Mouse (Mus musculus): Measurements from ENCODE around the gene Gadd45a.

DNA sequence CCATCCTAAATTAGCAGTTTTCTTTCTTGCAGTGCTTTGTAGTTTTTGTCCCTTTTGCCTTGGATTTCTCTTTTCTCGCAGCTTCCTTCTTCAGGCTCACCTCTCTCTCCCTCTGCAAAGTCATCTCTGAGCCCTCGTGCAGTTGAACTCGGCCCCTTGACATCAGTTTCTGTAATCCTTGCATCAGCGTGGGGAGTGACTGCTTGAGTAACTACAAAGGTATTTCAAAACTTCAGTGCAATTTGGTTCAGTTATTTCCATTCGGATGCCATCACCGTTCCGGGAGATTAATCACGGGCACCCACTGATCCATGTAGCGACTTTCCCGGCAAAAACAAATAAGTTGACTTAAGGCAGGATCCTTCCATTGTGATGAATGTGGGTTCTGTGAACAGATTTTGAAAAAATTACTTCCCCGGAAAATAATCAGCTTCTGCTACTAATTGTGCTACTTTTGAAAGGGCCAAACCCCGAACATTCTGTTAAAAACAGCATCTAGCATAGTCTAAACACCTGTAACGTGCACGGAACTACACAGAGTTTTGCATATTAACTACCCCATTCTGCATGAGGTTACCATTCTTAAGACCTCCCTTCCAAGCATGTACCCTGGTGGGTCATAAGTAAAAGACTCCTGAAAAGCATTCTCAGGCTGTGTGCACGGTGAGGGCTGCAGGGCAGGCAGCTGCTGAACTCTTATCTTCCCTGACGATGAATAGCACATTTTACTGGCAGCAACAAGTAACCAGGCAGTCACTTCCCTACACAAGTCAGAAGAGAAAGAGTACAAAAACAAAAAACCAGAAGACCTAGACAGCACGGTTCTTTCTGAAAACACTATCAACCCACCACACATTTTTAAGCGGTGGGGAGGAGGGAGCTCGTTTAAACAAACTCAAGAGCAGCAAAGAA, 1.6 kb downstream of the Gadd45a start:
- TF ChIP-seq HCFC1 (IDR thresholded peaks at IDR 0.05; ENCODE audit: low read depth, low read length) (no peak), ZKSCAN1 (IDR thresholded peaks at IDR 0.05; ENCODE audit: borderline replicate concordance, low read depth, low read length) (no peak), ETS1 (conservative IDR thresholded peaks at IDR 0.05; ENCODE audit: low read depth, low read length) (no peak), USF2 (conservative IDR thresholded peaks at IDR 0.05; ENCODE audit: low read depth, low read length) (no peak), NELFE (IDR thresholded peaks at IDR 0.05; ENCODE audit: low read depth, low read length) (no peak), CTCF (conservative IDR thresholded peaks at IDR 0.05 in 1 of 2, IDR thresholded peaks at IDR 0.05 in 1 of 2; ENCODE audit: low read depth in 2 of 2, low read length in 2 of 2) (no peak), KAT2A (IDR thresholded peaks at IDR 0.05; ENCODE audit: insufficient replicate concordance, low read length) (no peak), CHD2 (IDR thresholded peaks at IDR 0.05; ENCODE audit: low read length) (no peak), JUN (IDR thresholded peaks at IDR 0.05; ENCODE audit: insufficient read depth, low read depth, low read length) (no peak), GABPA (IDR thresholded peaks at IDR 0.05; ENCODE audit: insufficient replicate concordance, low read depth, low read length) (no peak), MAX (IDR thresholded peaks at IDR 0.05; ENCODE audit: low read length) (no peak), POLR2A (IDR thresholded peaks at IDR 0.05; ENCODE audit: low read depth, low read length) (no peak), BHLHE40 (IDR thresholded peaks at IDR 0.05; ENCODE audit: low read depth, low read length) (0 out of 2 replicates have a peak, but pooled peaks have one; percentile 37)
